Mouse (Mus musculus): ENCODE data around the gene Gch1. TPM values are rescaled to one million over a fixed set of nuclear protein-coding genes. Genes with fewer than 3 reads are reported as not detected.
A peak's percentile ranks its signal among the peaks of the same experiment; 100 is the strongest.

Gene Gch1
- polyA plus RNA-seq, 1 experiment from 2014 or later, result 4.5 TPM

GRCm38 (mm10) chr14:47181497-47182290, 7.5 kb downstream of the Gch1 start:
- ATAC-seq (ENCODE audit: insufficient read depth), result no peak
- no peak overlapping the region for H3K27ac ChIP-seq (replicated peaks)

GRCm38 (mm10) chr14:47178851-47179250, 10.4 kb downstream of the Gch1 start:
- H3K27me3 ChIP-seq, result no peaks in the 10 kb centered on the region
- H3K4me3 ChIP-seq (replicated peaks), result no peak overlapping the region
- no peaks in the 10 kb centered on the region for H3K9me3 ChIP-seq (replicated peaks)
- no peak for ATAC-seq (ENCODE audit: insufficient read depth)
- H3K27ac ChIP-seq (replicated peaks), result no peak overlapping the region
- 68% methylated on average over 5 of the region's 5 CpGs for WGBS (ENCODE audit: insufficient replicate concordance)
- H3K36me3 ChIP-seq (replicated peaks), result no peaks in the 10 kb centered on the region
- H3K4me2 ChIP-seq, result no peak overlapping the region
- no peak overlapping the region for H3K9ac ChIP-seq
- 0 out of 2 replicates have a peak, but pooled peaks cover 8% of the 10 kb centered on the region for H3K4me1 ChIP-seq (replicated peaks)

More at GRCm38 (mm10) chr14:47181497-47182290, 7.5 kb downstream of the Gch1 start:
- H3K4me2 ChIP-seq, result no peak overlapping the region
- 63% methylated on average over 11 of the region's 11 CpGs for WGBS (ENCODE audit: insufficient replicate concordance)
- H3K4me3 ChIP-seq (replicated peaks), result no peak overlapping the region
- H3K9ac ChIP-seq, result no peak overlapping the region
- H3K27me3 ChIP-seq, result no peaks in the 10 kb centered on the region
- no peaks in the 10 kb centered on the region for H3K36me3 ChIP-seq (replicated peaks)
- H3K4me1 ChIP-seq (replicated peaks), result 0 out of 2 replicates have a peak, but pooled peaks cover 8% of the 10 kb centered on the region
- no peaks in the 10 kb centered on the region for H3K9me3 ChIP-seq (replicated peaks)

- Histone ChIP-seq H3K9ac (no peak overlapping the region), H3K36me3 (replicated peaks) (no peaks in the 10 kb centered on the region), H3K4me2 (peak overlapping the region; percentile 8; the same call in 1 of the 2 replicates), H3K27me3 (no peaks in the 10 kb centered on the region), H3K27ac (replicated peaks) (no peak overlapping the region), H3K9me3 (replicated peaks) (no peaks in the 10 kb centered on the region), H3K4me1 (replicated peaks) (0 out of 2 replicates have a peak, but pooled peaks cover 8% of the 10 kb centered on the region), H3K4me3 (replicated peaks) (no peak overlapping the region)
- 29% methylated on average over 13 of the region's 13 CpGs for WGBS (ENCODE audit: insufficient replicate concordance)
- ATAC-seq (ENCODE audit: insufficient read depth), result no peak
These were observed 11.3 kb downstream of the Gch1 start for GRCm38 (mm10) chr14:47177846-47178414.

GRCm38 (mm10) chr14:47176226-47176625, 13.0 kb downstream of the Gch1 start:
- no peaks in the 10 kb centered on the region for H3K36me3 ChIP-seq (replicated peaks)
- no peak for ATAC-seq (ENCODE audit: insufficient read depth)
- H3K27ac ChIP-seq (replicated peaks), result no peak overlapping the region
- H3K9me3 ChIP-seq (replicated peaks), result no peaks in the 10 kb centered on the region
- no peak overlapping the region for H3K4me3 ChIP-seq (replicated peaks)
- H3K9ac ChIP-seq, result no peak overlapping the region
- H3K27me3 ChIP-seq, result no peaks in the 10 kb centered on the region
- H3K4me2 ChIP-seq, result no peak overlapping the region
- WGBS (ENCODE audit: insufficient replicate concordance), result 66% methylated on average over 5 of the region's 5 CpGs
- H3K4me1 ChIP-seq (replicated peaks), result peaks cover 10% of the 10 kb centered on the region; the same call in 1 of the 2 replicates

- H3K4me2 ChIP-seq, result no peak overlapping the region
- H3K36me3 ChIP-seq (replicated peaks), result no peaks in the 10 kb centered on the region
- no peak for ATAC-seq (ENCODE audit: insufficient read depth)
- H3K4me1 ChIP-seq (replicated peaks), result peaks cover 15% of the 10 kb centered on the region
- 57% methylated on average over 5 of the region's 5 CpGs for WGBS (ENCODE audit: insufficient replicate concordance)
- no peaks in the 10 kb centered on the region for H3K9me3 ChIP-seq (replicated peaks)
- H3K27me3 ChIP-seq, result no peaks in the 10 kb centered on the region
- no peak overlapping the region for H3K4me3 ChIP-seq (replicated peaks)
- no peak overlapping the region for H3K27ac ChIP-seq (replicated peaks)
- no peak overlapping the region for H3K9ac ChIP-seq
These were observed 14.1 kb downstream of the Gch1 start for GRCm38 (mm10) chr14:47175136-47175535.

- WGBS (ENCODE audit: insufficient replicate concordance), result 16% methylated on average over 5 of the region's 5 CpGs
- no peak overlapping the region for H3K27ac ChIP-seq (replicated peaks)
- no peaks in the 10 kb centered on the region for H3K9me3 ChIP-seq (replicated peaks)
- no peak for ATAC-seq (ENCODE audit: insufficient read depth)
- H3K4me2 ChIP-seq, result no peak overlapping the region
- H3K4me3 ChIP-seq (replicated peaks), result no peak overlapping the region
- no peak overlapping the region for H3K9ac ChIP-seq
- H3K36me3 ChIP-seq (replicated peaks), result no peaks in the 10 kb centered on the region
- H3K27me3 ChIP-seq, result no peaks in the 10 kb centered on the region
- peaks cover 15% of the 10 kb centered on the region for H3K4me1 ChIP-seq (replicated peaks)
These were observed 17.1 kb downstream of the Gch1 start for GRCm38 (mm10) chr14:47172073-47172472.

GRCm38 (mm10) chr14:47170499-47171109, 18.6 kb downstream of the Gch1 start:
- Histone ChIP-seq H3K9ac (no peak overlapping the region), H3K4me2 (no peak overlapping the region), H3K9me3 (replicated peaks) (no peaks in the 10 kb centered on the region), H3K27ac (replicated peaks) (no peak overlapping the region), H3K36me3 (replicated peaks) (no peaks in the 10 kb centered on the region), H3K27me3 (no peaks in the 10 kb centered on the region), H3K4me3 (replicated peaks) (no peak overlapping the region), H3K4me1 (replicated peaks) (peaks cover 15% of the 10 kb centered on the region)
- 35% methylated on average over 3 of the region's 3 CpGs for WGBS (ENCODE audit: insufficient replicate concordance)
- ATAC-seq (ENCODE audit: insufficient read depth), result no peak

GRCm38 (mm10) chr14:47169677-47170410, 19.4 kb downstream of the Gch1 start:
- Histone ChIP-seq H3K4me1 (replicated peaks) (peaks cover 15% of the 10 kb centered on the region), H3K4me2 (no peak overlapping the region), H3K27me3 (no peaks in the 10 kb centered on the region), H3K9me3 (replicated peaks) (no peaks in the 10 kb centered on the region), H3K4me3 (replicated peaks) (no peak overlapping the region), H3K36me3 (replicated peaks) (no peaks in the 10 kb centered on the region), H3K27ac (replicated peaks) (no peak overlapping the region), H3K9ac (no peak overlapping the region)
- ATAC-seq (ENCODE audit: insufficient read depth), result no peak
- WGBS (ENCODE audit: insufficient replicate concordance), result 45% methylated on average over 9 of the region's 9 CpGs

GRCm38 (mm10) chr14:47165741-47166140, 23.5 kb downstream of the Gch1 start:
- Histone ChIP-seq H3K9ac (no peak overlapping the region), H3K36me3 (replicated peaks) (no peaks in the 10 kb centered on the region), H3K4me3 (replicated peaks) (no peak overlapping the region), H3K27ac (replicated peaks) (no peak overlapping the region), H3K9me3 (replicated peaks) (no peaks in the 10 kb centered on the region), H3K4me1 (replicated peaks) (peaks cover 10% of the 10 kb centered on the region), H3K27me3 (no peaks in the 10 kb centered on the region), H3K4me2 (no peak overlapping the region)
- no peak for ATAC-seq (ENCODE audit: insufficient read depth)
- 64% methylated on average over 5 of the region's 5 CpGs for WGBS (ENCODE audit: insufficient replicate concordance)

GRCm38 (mm10) chr14:47165117-47165516, 24.1 kb downstream of the Gch1 start:
- H3K27me3 ChIP-seq, result no peaks in the 10 kb centered on the region
- no peak overlapping the region for H3K9ac ChIP-seq
- H3K36me3 ChIP-seq (replicated peaks), result no peaks in the 10 kb centered on the region
- no peak overlapping the region for H3K4me2 ChIP-seq
- 38% methylated on average over 5 of the region's 5 CpGs for WGBS (ENCODE audit: insufficient replicate concordance)
- H3K9me3 ChIP-seq (replicated peaks), result no peaks in the 10 kb centered on the region
- H3K4me3 ChIP-seq (replicated peaks), result no peak overlapping the region
- H3K4me1 ChIP-seq (replicated peaks), result 0 out of 2 replicates have a peak, but pooled peaks cover 6% of the 10 kb centered on the region
- no peak for ATAC-seq (ENCODE audit: insufficient read depth)
- no peak overlapping the region for H3K27ac ChIP-seq (replicated peaks)

All from liver, embryonic 15.5 days (tissue).